Mouse (Mus musculus) A20 (cell line): ENCODE results near the gene Olfr525.

Experiments used
- DNase-seq: peaks from one replicate; pipeline ENCODE4 v3.0.0-alpha.2; 2011; ENCODE audit warnings: low read depth, low spot score

Olfr525 gene

GRCm38 (mm10) chr7:140320558-140320957 is at the start of gene Olfr525:
TSS of gene Olfr525 (plus strand) at chr7:140320858.
- DNase-seq = no peak

DNA sequence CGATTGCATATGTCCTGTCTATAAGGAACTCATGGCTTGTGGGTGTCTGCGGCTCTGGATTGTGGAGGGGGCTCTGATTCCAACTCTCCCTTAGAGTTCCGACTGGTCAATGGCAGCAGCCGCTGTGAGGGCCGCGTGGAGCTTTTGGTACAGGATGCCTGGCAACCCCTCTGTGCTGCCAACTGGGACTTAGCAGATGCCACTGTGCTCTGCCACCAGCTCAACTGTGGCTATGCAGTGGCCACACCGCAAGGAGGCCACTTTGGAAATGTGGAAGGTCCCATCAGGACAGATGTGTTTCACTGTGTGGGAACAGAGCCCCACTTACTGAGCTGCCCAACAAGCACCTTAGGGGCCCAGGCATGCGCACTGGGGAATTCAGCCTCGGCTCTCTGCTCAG is 24.9 kb upstream of the Olfr525 start:
- DNase-seq = no peak

GRCm38 (mm10) chr7:140296876-140297275 is 23.8 kb upstream of the Olfr525 start:
- DNase-seq = no peak

DNA sequence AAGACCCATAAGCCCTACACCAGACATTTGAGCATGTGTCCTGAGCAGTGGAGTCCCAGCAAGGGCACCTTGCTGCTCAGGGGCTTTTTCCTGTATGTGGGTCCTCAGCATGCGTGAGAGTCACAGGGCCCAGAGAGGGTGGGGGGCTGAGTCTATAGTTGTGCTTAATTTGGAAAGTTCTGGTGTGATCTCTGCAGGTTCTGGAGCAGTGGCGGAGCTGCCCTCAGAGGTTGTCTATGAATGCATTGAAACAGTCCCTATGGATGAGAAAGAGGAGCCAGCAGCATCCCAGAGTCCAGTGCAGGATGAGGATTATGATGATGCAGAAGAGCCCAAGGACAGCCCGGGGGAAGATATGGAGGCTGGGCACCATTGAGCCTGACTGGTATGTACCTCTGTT is 21.2 kb upstream of the Olfr525 start:
- no peak for DNase-seq

- DNase-seq = no peak
Measured at GRCm38 (mm10) chr7:140319861-140320385, 735 bp upstream of the Olfr525 start.

GRCm38 (mm10) chr7:140321135-140321534 is 477 bp downstream of the Olfr525 start:
- DNase-seq = no peak

- no peak for DNase-seq
Measured at GRCm38 (mm10) chr7:140329766-140330304, 9.2 kb downstream of the Olfr525 start.

DNA sequence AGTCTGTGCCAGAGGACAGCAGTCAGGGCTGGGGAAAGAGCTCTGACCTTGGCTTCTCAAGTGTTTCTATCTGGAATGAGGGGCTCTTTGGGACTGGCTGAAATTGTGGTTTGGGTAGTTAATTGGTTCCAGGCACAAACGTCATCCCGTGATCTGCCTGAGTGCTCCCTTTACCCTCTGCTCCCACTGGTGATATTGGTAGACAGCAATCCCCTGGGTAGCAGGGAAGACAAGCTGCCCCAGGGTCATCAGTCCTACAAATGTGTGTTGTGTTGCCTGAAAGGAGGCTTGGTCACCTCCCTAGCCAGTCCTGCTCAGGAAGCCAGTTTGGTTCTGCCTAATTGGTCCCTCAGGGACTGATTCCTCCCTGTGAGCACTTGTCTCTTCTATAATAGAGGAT is 13.1 kb downstream of the Olfr525 start, which contains the start of gene Olfr527:
TSS of gene Olfr527 (plus strand) at position 301 of the 400 bp plus-strand sequence.
- DNase-seq = no peak

DNA sequence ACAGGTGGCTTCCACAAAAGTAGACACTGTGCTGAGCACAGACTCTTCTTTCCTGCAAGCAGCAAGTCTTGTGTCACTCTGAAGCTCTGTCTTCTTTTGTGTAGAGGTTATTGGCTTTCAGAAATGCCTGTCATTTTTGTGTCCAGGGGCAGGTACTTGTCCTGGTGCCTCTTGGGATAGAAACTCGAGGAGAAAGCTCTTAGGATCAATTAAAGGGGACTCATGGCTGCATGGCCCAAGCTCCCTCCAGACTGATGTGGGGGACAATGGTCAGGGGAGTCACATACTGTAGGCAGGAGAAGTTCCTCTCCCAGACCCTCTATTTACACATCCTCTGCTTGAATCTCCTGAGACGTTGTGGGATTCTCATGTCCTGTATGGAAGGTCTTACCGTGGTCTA is 40.9 kb downstream of the Olfr525 start, which contains the start of gene Olfr60:
TSS of gene Olfr60 (minus strand) at position 101 of the 400 bp plus-strand sequence.
- no peak for DNase-seq

GRCm38 (mm10) chr7:140374300-140374699 is 53.6 kb downstream of the Olfr525 start:
- no peak for DNase-seq

GRCm38 (mm10) chr7:140376231-140376630 is 55.6 kb downstream of the Olfr525 start, which contains the start of gene Olfr530:
TSS of gene Olfr530 (minus strand) at chr7:140376331.
- no peak for DNase-seq

- no peak for DNase-seq
Measured at GRCm38 (mm10) chr7:140376911-140377310, 56.3 kb downstream of the Olfr525 start.
